Mouse (Mus musculus) embryonic facial prominence, embryonic 13.5 days (tissue): Measurements from ENCODE around the gene Rilpl1. TPM values are rescaled to one million over a fixed set of nuclear protein-coding genes. Genes with fewer than 3 reads are reported as not detected.
A peak's percentile ranks its signal among the peaks of the same experiment; 100 is the strongest.

ENCODE experiments used
- ATAC-seq: fragments of 200-750 bp; cut with Nextera tagmentation; 2 replicates; pipeline ENCODE4 v1.8.0; 2017; ENCODE audit warnings: low read depth; ENCODE audit not compliant: insufficient number of reproducible peaks, insufficient read depth, low FRiP score, low TSS enrichment
- H3K27ac ChIP-seq: fragments of 300-500 bp; sonication (generic); 2 replicates; pipeline ENCODE4 v1.5.1; 2015; ENCODE audit warnings: moderate library complexity, mild to moderate bottlenecking, inconsistent platforms
- H3K27me3 ChIP-seq: fragments of 300-500 bp; sonication (generic); 2 replicates; pipeline ENCODE4 v1.6.1; 2015; ENCODE audit warnings: mild to moderate bottlenecking, inconsistent platforms
- H3K36me3 ChIP-seq: fragments of 300-500 bp; sonication (generic); 2 replicates; pipeline ENCODE4 v1.6.1; 2015; ENCODE audit warnings: mild to moderate bottlenecking, inconsistent platforms
- H3K4me1 ChIP-seq: fragments of 300-500 bp; sonication (generic); 2 replicates; pipeline ENCODE4 v1.6.1; 2015; ENCODE audit warnings: inconsistent platforms
- H3K4me2 ChIP-seq: fragments of 300-500 bp; sonication (generic); 2 replicates; pipeline ENCODE4 v1.6.1; 2015; ENCODE audit warnings: moderate library complexity, mild to moderate bottlenecking, inconsistent platforms
- H3K4me3 ChIP-seq: fragments of 300-500 bp; sonication (generic); 2 replicates; pipeline ENCODE4 v1.5.1; 2015; ENCODE audit warnings: mild to moderate bottlenecking, inconsistent platforms
- H3K9ac ChIP-seq: fragments of 300-500 bp; sonication (generic); 2 replicates; pipeline ENCODE4 v1.6.1; 2015; ENCODE audit warnings: mild to moderate bottlenecking, inconsistent platforms
- H3K9me3 ChIP-seq: fragments of 300-500 bp; sonication (generic); 2 replicates; pipeline ENCODE4 v1.6.1; 2016; ENCODE audit warnings: inconsistent platforms
- WGBS: fragments of 180-500 bp; shearing (Covaris S2); methylation state at CpG from one replicate; pipeline ENCODE4 v1.1.7; 2015; ENCODE audit warnings: mixed read lengths; 5-methylcytosine and 5-hydroxymethylcytosine counted together
- polyA plus RNA-seq: library from polyadenylated mRNA; unstranded; fragments of >200 nt; fragmentation: Nextera tagmentation; extraction: Ambion mirVana; gene quantifications from 2 replicates; pipeline ENCODE4 v1.2.1, GENCODE M21; 2015

The Rilpl1 gene
- polyA plus RNA-seq, 1 experiment from 2014 or later: 23.3 TPM

DNA sequence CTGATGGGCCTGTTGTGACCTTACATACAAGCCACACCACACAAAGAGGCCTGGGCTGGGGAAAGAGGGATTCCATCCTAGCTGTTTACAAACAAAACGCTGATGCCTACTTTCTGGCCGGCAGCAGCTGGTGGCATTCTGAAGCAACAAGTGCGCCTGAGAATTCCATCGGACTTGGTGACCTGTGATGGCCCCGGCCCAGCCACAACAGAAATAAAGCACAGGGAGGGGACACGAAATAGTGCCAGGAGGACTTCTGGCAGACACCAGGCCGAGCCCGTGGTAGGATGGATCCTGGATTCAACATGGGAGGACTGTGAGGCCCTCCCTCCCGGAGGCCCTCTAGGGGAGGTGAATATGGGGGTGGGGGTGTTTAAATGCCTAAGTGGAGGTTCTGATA is 2.4 kb downstream of the Rilpl1 start:
- no peaks in the 10 kb centered on the region for H3K9me3 ChIP-seq
- H3K9ac ChIP-seq: peak overlapping the region; percentile 84
- H3K36me3 ChIP-seq: peaks cover 24% of the 10 kb centered on the region
- no peak for ATAC-seq
- H3K27me3 ChIP-seq: no peaks in the 10 kb centered on the region
- H3K4me2 ChIP-seq: peak overlapping the region; percentile 89
- peak overlapping the region; percentile 77 for H3K4me3 ChIP-seq
- peaks cover 40% of the 10 kb centered on the region for H3K4me1 ChIP-seq
- 33% methylated on average over 9 of the region's 9 CpGs for WGBS
- peak overlapping the region; percentile 66 for H3K27ac ChIP-seq

DNA sequence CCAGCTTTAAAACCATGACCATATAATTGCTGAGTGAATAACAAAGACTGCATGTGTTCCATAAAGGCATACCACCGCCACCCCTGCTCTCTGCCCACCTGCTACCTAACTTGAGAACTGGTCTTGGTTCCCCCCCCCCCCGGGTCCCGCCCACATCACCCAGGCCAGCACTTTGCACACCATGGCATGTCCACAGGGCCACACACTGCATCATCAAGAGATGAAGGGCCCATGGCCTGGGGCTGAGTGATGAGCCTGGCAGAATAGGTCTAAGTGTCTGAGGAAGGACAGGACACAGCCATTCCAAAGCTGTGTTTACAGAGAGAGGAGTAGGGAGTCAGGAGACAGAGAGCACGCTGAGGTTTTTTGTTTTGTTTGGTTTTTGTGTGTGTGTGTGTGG is 2.8 kb downstream of the Rilpl1 start:
- H3K9me3 ChIP-seq: no peaks in the 10 kb centered on the region
- WGBS: 67% methylated on average over 4 of the region's 4 CpGs
- no peak for ATAC-seq
- H3K4me1 ChIP-seq: peaks cover 40% of the 10 kb centered on the region
- peak overlapping the region; percentile 84 for H3K9ac ChIP-seq
- H3K36me3 ChIP-seq: peaks cover 29% of the 10 kb centered on the region
- peak overlapping the region; percentile 66 for H3K27ac ChIP-seq
- no peaks in the 10 kb centered on the region for H3K27me3 ChIP-seq
- peak overlapping the region; percentile 89 for H3K4me2 ChIP-seq
- peak overlapping the region; percentile 77 for H3K4me3 ChIP-seq

- Histone ChIP-seq H3K4me2 (no peak overlapping the region), H3K27ac (no peak overlapping the region), H3K9ac (no peak overlapping the region), H3K9me3 (no peaks in the 10 kb centered on the region), H3K4me3 (no peak overlapping the region), H3K36me3 (peaks cover 47% of the 10 kb centered on the region), H3K27me3 (no peaks in the 10 kb centered on the region), H3K4me1 (peaks cover 20% of the 10 kb centered on the region)
- 86% methylated on average over 5 of the region's 5 CpGs for WGBS
- ATAC-seq: no peak
Measured at GRCm38 (mm10) chr5:124524943-124525342, 6.2 kb downstream of the Rilpl1 start.

DNA sequence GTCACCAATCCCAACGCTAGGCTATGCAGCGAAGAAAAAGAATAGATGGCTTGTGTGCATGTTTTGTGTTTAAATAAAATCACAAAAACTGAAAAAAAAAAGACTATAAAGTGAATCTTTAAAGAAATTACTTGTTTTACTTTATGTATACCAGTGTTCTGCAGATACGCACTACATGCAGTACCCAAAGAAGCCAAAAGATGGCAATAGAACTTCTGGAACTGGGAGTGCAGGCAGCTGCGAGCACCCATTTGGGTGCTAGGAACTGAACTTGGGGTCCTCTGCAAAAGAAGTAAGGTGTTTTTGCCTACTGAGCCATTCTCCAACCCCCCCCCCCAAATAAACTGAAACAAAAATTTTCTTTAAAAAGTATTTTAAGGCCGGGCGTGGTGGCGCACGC is 8.2 kb downstream of the Rilpl1 start:
- no peak overlapping the region for H3K9ac ChIP-seq
- H3K36me3 ChIP-seq: peaks cover 60% of the 10 kb centered on the region
- H3K4me3 ChIP-seq: no peak overlapping the region
- H3K4me2 ChIP-seq: no peak overlapping the region
- WGBS: 93% methylated on average over 8 of the region's 8 CpGs
- no peaks in the 10 kb centered on the region for H3K9me3 ChIP-seq
- H3K27ac ChIP-seq: no peak overlapping the region
- ATAC-seq: no peak
- H3K4me1 ChIP-seq: peaks cover 1% of the 10 kb centered on the region
- H3K27me3 ChIP-seq: no peaks in the 10 kb centered on the region

DNA sequence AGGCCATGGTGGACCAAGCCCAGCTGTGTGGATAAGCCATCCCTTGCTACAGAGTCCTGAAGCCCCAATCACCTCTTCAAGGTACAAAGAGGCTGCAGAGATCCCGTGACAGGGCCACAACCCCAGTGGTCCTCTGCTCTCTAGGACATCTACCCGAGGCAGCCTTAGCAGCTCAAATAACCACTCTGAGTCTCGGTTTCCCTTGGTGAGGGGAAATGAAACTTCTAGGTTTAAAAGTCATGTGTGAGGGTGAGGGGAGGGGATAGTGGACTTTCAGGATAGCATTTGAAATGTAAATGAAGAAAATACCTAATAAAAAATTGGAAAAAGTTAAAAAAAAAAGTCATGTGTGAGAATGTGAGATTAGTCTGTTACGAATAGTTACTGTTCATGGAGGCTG is 9.6 kb downstream of the Rilpl1 start:
- ATAC-seq: no peak
- Histone ChIP-seq H3K36me3 (peaks cover 55% of the 10 kb centered on the region), H3K4me1 (no peaks in the 10 kb centered on the region), H3K27ac (no peak overlapping the region), H3K9me3 (no peaks in the 10 kb centered on the region), H3K9ac (no peak overlapping the region), H3K4me3 (no peak overlapping the region), H3K4me2 (no peak overlapping the region), H3K27me3 (no peaks in the 10 kb centered on the region)
- WGBS: 82% methylated on average over 4 of the region's 4 CpGs

- H3K36me3 ChIP-seq: peaks cover 55% of the 10 kb centered on the region
Measured at GRCm38 (mm10) chr5:124518648-124519047, 12.5 kb downstream of the Rilpl1 start.

DNA sequence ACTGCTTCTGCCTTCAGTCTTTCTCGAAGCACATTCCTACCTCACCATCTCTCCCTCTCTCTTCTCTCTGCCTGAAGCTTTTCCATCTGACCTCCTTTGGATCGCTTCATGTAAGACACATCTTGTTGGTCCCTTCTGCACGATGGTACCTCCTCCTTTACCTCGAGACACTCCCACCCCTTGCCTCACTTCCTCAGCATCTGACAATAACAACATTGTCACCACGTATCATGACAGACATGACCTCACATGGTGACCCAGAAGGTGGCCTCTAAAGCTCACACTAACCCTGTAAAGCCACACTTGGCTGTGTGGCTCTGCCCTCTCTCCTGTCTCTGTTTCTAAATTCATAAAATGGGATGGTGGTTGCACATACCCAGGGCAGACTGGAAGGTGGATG is 15.4 kb downstream of the Rilpl1 start:
- Histone ChIP-seq H3K9me3 (no peaks in the 10 kb centered on the region), H3K4me1 (no peaks in the 10 kb centered on the region), H3K9ac (no peak overlapping the region), H3K4me3 (no peak overlapping the region), H3K27me3 (no peaks in the 10 kb centered on the region), H3K36me3 (peaks cover 70% of the 10 kb centered on the region), H3K27ac (no peak overlapping the region), H3K4me2 (no peak overlapping the region)
- no peak for ATAC-seq
- WGBS: 78% methylated on average over 5 of the region's 5 CpGs

More at GRCm38 (mm10) chr5:124518648-124519047, 12.5 kb downstream of the Rilpl1 start:
- Histone ChIP-seq H3K4me3 (no peak overlapping the region), H3K4me2 (no peak overlapping the region), H3K4me1 (no peaks in the 10 kb centered on the region), H3K9ac (no peak overlapping the region), H3K27me3 (no peaks in the 10 kb centered on the region), H3K27ac (no peak overlapping the region), H3K9me3 (no peaks in the 10 kb centered on the region)
- WGBS: 77% methylated on average over 10 of the region's 10 CpGs
- no peak for ATAC-seq

- 93% methylated on average over 10 of the region's 10 CpGs for WGBS
- H3K27ac ChIP-seq: no peak overlapping the region
- H3K9me3 ChIP-seq: no peaks in the 10 kb centered on the region
- no peak for ATAC-seq
- H3K27me3 ChIP-seq: no peaks in the 10 kb centered on the region
- peaks cover 20% of the 10 kb centered on the region for H3K4me1 ChIP-seq
- no peak overlapping the region for H3K9ac ChIP-seq
- H3K36me3 ChIP-seq: peaks cover 82% of the 10 kb centered on the region
- no peak overlapping the region for H3K4me2 ChIP-seq
- H3K4me3 ChIP-seq: no peak overlapping the region
Measured at GRCm38 (mm10) chr5:124510536-124511050, 20.6 kb downstream of the Rilpl1 start.

DNA sequence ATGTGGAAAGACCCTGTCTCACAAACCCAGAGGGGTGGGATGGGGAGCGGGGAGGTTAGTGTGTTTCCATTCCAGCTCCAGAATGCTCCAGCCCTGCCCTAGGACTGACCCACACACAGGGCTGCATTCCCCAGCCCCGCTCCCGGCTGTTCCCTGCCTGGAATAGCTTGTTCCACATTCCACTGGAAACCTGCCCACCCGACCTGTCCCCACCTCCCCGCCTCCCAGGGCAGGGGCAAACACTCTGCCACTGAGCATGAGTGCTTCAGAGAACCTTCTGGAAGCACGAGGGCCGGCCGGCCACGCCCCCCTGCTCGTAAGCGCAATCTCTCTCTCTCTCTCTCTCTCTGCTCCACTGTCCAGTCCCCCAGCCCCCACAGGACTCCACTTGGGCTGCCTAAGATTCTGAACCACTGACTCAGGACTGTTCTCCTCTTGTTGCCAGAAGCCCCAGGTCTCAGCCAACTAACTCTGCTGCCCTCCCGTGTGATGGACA is 21.4 kb downstream of the Rilpl1 start:
- no peak overlapping the region for H3K9ac ChIP-seq
- no peaks in the 10 kb centered on the region for H3K27me3 ChIP-seq
- H3K4me3 ChIP-seq: no peak overlapping the region
- H3K27ac ChIP-seq: no peak overlapping the region
- no peaks in the 10 kb centered on the region for H3K9me3 ChIP-seq
- H3K36me3 ChIP-seq: peaks cover 84% of the 10 kb centered on the region
- peaks cover 20% of the 10 kb centered on the region for H3K4me1 ChIP-seq
- no peak overlapping the region for H3K4me2 ChIP-seq
- WGBS: 78% methylated on average over 12 of the region's 12 CpGs
- no peak for ATAC-seq

- WGBS: 95% methylated on average over 6 of the region's 6 CpGs
- ATAC-seq: no peak
- Histone ChIP-seq H3K27ac (no peak overlapping the region), H3K9ac (no peak overlapping the region), H3K4me3 (no peak overlapping the region), H3K4me2 (no peak overlapping the region), H3K9me3 (no peaks in the 10 kb centered on the region), H3K36me3 (peaks cover 84% of the 10 kb centered on the region), H3K4me1 (peaks cover 20% of the 10 kb centered on the region), H3K27me3 (no peaks in the 10 kb centered on the region)
Measured at GRCm38 (mm10) chr5:124509200-124509599, 22.0 kb downstream of the Rilpl1 start.

GRCm38 (mm10) chr5:124506731-124507359 is 24.3 kb downstream of the Rilpl1 start:
- peak overlapping the region; percentile 49; the same call in 1 of the 2 replicates for H3K9ac ChIP-seq
- 38% methylated on average over 10 of the region's 10 CpGs for WGBS
- no peaks in the 10 kb centered on the region for H3K27me3 ChIP-seq
- H3K4me1 ChIP-seq: peaks cover 20% of the 10 kb centered on the region
- peaks cover 81% of the 10 kb centered on the region for H3K36me3 ChIP-seq
- H3K9me3 ChIP-seq: no peaks in the 10 kb centered on the region
- H3K27ac ChIP-seq: 0 out of 2 replicates have a peak overlapping the region, but pooled peaks have one; percentile 44
- no peak for ATAC-seq
- no peak overlapping the region; the same call in 1 of the 2 replicates for H3K4me2 ChIP-seq
- no peak overlapping the region for H3K4me3 ChIP-seq

- Histone ChIP-seq H3K9me3 (no peaks in the 10 kb centered on the region), H3K4me2 (no peak overlapping the region), H3K27ac (no peak overlapping the region), H3K9ac (no peak overlapping the region), H3K4me1 (peaks cover 20% of the 10 kb centered on the region), H3K4me3 (no peak overlapping the region), H3K27me3 (no peaks in the 10 kb centered on the region), H3K36me3 (peaks cover 81% of the 10 kb centered on the region)
- no peak for ATAC-seq
- WGBS: 83% methylated on average over 4 of the region's 4 CpGs
Measured at GRCm38 (mm10) chr5:124505235-124505634, 26.0 kb downstream of the Rilpl1 start.
